Mouse (Mus musculus): ENCODE data around the gene Gm20852. TPM values are rescaled to one million over a fixed set of nuclear protein-coding genes. Genes with fewer than 3 reads are reported as not detected.
"Not testable (repeated sequence)": the region's sequence is repeated elsewhere in the genome, so short reads cannot be mapped to it uniquely, and the experiment has no call there.

The Gm20852 gene
- polyA plus RNA-seq (2015; fragmentation: Nextera tagmentation; extraction: Ambion mirVana) = not detected in 2 replicates

DNA sequence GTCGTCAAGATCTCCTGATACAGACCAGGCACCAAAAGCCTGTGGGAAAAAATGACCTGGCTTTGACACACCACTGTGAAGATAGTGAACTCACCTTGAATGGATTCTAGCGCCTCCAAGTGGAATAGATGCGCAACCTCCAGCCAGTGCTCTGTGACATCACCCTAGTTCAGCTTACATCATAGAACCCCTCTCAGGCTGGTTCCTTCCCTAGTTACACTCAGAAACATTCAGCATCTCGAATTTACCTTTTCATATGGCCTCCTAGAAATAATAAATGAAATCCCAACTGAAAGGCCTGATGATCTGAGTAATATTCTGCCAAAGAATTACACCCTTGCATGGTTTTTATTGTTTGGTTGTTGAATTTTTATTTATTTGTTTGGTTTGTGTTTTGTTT lies at the start of gene Gm20852:
Gene Gm20852, minus strand, starts transcription at position 101 of the 400 bp plus-strand sequence.
- not testable (repeated sequence) for H3K4me2 ChIP-seq (replicated peaks); H3K27ac ChIP-seq; H3K9me3 ChIP-seq; H3K36me3 ChIP-seq; H3K4me3 ChIP-seq; H3K9ac ChIP-seq; ATAC-seq (ENCODE audit: low FRiP score, low read depth); H3K27me3 ChIP-seq; H3K4me1 ChIP-seq
- no CpG with 5 or more reads among the region's 4 CpGs for WGBS

Data from limb, embryonic 13.5 days (tissue).